Mouse (Mus musculus) spleen, postnatal 4 days (tissue): ENCODE data around the gene Prn.

Source experiments
- DNase-seq, 2 experiments: peaks; one replicate each; pipeline ENCODE4 v3.0.0; 2022; ENCODE audit warnings: low spot score in 2 of 2

Prn gene

DNA sequence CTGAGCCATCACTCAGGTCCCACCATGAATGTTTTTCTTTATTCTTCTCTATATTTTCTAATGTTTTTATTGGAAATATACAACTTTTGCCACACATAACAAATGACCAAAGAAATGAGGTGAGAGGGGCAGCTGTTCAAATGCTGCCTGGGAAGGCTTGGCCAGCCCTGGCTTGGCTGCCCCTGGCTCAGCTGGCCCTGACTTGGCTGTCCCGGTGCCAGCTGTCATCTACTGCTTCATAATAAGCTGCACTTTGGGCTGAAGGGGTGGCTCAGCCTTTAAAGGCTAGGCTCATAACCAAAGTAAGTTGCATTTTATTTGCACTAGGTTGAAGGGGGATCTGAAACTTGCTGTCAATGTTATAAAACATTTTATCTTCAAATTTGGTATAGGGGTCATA is 2.9 kb upstream of the Prn start:
- DNase-seq = no peak

DNA sequence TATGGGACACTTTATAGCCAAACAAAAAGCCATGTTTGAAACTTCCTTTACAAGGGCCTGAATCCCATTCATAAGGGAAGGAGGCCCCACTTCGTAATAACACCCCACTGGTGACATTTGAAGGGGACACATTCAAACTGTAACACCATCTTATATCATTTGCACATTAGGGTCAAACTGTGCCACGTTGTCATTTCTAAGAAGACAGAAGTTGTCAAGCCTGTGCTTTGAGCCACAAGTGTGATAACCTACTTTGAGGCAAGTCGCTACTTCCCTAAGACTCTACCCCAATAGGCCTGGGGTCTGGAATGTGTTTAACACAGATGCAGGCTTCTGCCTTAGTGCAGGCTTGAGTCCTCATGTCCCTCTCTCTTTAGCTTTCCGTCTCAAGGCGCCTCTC is 2.4 kb upstream of the Prn start:
- DNase-seq = no peak

DNA sequence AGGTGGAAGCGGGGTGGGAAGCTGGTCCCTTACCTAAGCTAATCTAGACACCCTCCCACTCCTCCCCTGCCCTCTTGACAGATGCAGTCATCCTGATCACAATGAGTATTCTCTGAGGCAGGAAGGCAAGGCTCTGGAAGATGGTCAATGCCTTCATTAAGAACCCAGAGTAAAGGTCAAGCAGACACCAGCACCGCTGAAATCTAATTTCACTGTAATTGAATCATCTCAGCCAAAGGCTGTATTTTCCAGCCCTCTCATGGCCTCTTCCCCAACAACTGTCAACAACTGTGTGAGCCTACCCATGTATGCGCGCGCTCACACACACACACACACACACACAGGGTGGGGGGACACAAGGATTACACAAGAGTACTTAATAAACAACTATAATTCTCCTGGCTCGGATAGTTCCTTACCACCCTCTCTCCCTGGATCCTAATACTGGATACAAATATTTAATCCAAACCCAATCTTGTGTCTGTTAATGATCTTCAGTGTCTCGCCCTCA is 1.4 kb upstream of the Prn start:
- DNase-seq = no peak

DNA sequence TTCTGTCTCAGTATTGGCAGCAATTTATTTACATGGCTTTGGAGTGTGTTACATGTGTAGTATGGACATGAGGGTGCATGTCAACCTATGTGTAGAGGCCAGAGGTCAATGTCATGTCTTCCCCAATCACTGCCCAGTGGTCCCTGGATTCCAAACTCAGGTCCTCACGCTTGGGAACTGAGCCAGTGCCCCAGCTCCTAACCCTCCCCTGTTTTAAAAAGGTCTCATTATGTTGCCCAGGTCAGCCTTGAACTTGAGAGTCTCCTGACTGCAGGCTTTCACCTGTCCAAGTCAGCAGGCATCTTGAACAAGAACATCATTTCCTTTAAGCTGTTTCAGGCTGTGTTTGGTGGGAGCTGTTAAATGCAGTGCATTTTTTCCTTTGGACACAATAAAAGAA is 851 bp upstream of the Prn start:
- DNase-seq = no peak

DNA sequence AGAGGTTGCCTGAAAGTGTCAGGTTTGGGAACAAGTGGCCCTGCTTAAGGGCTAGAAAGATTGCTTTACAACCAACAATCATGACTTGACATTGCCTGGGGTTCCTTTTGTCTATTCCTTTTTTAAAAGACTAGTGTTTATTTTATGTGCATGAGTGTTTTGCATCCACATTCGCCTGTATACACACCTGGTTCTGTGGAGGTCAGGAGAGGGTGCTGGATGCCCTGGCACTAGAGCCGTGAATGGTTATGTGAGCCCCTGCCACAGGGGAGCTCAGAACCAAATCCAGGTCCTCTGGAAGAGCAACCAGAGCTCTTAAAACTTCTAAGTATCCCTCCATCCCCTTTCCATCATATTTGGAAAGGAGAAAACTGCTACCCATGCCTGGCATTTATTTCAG is 1.1 kb downstream of the Prn start:
- DNase-seq = no peak

DNA sequence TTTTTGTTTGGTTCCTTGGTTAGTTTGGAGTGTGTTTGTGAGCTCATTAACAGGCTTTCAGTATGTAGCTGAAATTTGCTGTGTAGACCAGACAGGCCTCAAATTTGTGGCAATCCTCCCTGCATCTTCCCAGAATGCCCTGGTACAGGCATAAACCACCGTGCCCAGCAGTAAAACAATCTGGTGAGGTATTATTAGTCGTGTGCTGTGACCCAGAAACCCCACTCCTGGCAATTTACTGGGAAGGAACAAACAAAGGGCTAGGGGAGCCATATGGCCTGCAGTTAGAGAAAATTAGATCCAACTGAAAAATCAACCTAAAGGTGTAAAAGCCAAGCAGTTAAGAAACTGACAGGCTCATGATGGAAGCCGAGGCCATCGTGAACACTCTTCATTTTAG is 1.6 kb downstream of the Prn start:
- no peak for DNase-seq

DNA sequence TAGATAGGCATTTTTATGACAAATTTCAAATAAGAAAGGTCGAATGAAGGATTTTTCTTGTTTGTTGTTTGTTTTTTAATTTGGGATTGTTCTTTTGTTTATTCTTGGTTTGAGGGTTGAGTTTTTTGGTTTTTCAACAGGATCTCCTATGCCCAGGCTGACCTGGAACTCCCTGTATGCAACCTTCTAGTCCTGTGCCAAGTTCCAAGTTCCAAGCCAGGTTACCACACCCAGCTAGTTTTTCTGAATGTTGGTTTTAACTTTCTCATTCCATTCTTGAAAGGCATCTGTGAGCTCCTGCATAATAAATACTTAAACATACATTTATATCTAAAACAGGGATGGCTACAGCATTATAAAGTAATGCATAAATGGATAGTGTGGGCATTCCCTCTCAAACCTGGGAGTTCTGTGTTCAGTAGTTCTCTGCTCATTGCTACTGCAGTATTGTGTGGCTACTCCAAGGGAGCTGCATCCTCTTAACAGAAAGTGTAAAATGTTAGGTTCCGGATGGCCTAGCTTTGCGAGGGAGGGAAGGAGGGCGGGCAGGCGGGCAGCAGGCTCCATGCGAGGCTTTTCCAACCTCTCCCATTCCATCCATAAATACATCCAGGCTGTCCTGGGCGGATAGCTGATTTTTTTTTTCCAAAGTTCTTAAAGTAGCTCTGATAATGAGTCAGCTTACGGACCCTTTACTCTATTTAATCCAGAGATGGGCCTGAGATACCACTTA is 2.9 kb downstream of the Prn start:
- no peak for DNase-seq

DNA sequence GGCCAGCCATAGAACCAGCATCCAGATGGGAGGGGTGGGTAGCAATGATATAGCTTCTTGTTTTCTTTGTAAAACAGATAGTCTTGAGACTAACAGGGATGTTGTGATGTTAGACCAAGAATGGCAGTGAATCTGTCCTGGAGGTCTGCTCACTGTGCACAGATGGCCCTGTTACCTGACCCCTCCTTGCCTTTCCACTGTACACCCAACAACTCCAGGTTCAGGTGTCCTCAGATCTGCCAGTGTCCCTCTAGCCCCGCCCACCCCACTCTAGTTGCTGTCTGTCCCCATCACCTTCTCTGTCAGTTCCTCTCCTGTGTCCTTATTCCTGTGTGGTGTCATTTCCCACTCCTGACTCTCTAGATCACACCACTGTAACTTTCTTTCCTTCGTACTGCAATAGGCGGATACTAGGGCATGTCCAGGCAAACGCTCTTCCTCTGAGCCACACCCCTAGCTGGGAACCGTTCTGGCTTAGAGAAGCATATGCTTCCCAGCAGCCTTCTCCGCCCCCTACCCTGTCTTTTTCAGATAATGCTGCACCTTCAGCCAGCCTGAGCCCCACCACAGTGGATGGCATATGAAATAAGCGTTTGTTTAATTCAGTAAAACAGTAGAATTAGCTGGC is 22.6 kb downstream of the Prn start:
- DNase-seq = no peak

DNA sequence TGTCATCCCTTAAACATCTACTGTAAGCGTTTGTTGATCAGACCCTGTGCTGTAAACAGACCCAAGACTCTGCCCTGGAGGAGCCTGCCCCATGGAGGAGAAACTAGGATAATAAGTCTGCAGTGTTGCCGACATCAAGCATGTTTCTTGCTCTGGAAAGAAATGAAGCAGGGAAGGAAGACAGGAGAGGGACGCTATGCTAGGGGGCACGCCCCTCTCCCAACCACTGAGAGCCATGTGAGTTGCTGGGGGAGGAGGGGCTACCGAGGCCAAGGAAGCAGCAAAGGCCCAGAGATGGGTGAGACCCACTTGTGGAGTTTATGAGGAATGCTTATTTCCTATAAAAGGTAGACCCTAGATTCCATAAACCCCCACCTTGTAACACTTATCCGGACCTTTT is 23.3 kb downstream of the Prn start:
- DNase-seq = no peak

DNA sequence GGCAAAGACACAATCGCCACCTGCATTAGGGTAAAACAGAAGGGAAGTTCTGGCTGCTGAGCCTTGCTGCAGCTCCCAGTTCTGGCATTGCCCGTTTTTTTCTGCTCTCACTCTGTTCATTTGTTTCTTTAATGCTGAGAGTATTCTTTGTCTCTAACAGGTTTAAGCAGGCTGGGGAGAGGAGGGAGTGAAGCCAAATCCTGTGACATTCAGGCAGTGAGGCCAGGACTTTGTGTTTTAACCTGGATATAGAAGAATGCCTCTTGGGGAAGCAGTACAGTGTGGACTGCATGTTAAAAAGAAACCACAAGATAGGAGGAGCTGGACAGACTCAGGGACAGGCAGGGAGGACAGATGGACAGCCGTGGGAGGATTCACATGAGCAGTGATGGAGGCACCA is 23.8 kb downstream of the Prn start:
- no peak for DNase-seq

DNA sequence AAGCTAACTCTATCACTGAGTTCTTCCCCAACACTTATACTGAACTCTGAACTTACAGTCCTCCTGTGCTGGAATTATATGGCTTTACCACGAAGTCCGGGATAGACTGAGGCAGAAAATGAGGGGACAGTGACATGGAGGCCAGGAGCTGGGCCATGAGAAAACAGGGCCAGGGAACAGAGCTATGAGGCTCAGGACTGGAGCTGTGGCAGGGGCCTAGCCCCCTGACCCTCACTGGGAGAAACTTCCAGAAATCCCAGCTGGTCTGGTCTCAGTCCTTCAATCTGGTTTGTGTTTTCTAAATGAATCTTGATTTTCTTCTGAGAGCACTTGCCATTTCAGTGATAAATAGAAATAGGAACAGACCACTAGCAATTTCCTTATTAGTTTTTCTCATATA is 24.5 kb downstream of the Prn start:
- no peak for DNase-seq

DNA sequence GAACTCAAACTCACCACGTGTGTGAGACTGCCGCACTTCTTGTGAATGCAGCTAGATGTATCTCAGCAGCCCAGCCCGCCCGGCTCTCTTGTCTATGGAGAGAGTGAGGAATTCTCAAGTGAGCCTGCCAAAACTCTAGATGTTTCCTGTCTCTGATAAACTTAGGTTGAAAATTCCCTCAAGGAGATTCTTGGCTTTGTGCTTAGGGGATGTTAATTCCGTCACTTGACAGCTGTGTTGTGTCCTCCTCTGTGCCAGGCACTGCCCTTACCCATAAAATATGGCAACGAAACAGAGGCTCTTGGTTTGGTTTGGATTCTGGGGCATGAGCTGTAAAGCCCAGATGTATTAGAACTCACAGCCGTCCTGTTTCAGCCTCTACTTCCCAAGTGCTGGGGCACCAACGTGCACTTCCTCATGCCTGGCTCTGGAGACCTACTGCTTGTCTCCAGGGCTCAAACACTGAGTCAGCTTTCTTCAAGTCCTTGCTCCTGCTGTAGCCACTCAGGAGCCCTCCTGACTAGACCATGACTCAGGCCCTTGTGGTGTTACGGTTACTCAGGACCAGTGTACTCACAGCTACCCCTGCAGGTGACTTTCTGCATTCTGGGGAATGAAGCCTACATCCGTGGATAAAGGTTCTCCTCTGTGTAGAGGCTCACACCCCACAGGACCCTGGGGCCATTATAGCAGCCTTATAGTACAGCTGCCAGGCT is 25.8 kb downstream of the Prn start:
- DNase-seq = peak in 1 of 2 experiments; percentile 29

DNA sequence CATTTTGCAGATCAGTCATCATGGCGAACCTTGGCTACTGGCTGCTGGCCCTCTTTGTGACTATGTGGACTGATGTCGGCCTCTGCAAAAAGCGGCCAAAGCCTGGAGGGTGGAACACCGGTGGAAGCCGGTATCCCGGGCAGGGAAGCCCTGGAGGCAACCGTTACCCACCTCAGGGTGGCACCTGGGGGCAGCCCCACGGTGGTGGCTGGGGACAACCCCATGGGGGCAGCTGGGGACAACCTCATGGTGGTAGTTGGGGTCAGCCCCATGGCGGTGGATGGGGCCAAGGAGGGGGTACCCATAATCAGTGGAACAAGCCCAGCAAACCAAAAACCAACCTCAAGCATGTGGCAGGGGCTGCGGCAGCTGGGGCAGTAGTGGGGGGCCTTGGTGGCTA is 26.7 kb downstream of the Prn start:
- no peak for DNase-seq

DNA sequence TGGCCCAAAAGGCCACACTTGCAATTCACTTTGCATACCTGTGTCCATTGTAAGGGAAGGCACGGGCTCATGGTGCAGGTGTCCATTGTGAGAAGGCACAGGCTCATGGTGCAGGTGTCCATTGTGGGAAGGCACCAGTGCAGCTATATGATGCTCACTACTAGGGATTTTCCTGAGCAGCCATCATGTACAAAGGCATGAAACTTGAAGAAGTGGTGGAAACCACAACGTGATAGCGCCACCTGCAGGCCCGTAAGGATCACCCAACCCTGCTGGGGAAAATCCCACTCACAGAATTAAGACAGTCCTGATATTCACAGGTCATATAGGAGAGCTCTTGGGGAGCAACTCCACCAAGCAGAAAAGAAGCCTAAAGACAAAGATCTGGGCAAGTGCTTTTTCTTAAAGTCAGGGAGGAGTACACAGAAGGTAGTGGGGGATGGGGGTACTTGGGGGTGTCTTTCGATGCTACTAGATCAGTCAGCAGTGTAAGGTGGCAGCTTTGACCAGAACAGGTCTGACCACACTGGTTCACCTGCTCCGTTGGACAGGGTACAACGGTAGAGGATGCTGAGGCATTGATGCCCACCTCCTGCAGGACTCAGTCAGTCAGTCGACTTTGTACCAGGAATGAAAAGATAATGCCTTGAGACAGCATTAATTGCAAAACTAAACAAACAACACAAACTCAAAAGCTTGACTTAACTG is 29.8 kb downstream of the Prn start:
- DNase-seq = peak; percentile 63 to 85

DNA sequence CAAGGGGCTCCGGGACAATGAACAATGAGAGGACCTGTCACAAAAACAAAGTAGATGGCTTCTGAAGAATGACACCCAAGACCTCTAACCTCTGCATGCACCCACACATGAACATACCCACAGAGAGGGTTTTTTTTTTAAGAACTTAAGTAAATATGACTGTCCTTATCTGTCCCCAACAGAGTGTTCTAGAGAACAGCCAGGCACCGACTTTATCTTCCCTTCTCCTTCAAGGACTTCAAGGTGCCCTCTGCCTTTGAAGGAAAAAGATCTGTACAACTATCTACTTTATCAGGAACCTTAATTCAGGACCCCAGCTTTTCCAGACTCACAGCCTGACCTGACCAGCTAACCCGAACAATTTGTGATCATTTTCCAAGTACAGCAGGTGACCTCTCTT is 30.7 kb downstream of the Prn start:
- no peak for DNase-seq

DNA sequence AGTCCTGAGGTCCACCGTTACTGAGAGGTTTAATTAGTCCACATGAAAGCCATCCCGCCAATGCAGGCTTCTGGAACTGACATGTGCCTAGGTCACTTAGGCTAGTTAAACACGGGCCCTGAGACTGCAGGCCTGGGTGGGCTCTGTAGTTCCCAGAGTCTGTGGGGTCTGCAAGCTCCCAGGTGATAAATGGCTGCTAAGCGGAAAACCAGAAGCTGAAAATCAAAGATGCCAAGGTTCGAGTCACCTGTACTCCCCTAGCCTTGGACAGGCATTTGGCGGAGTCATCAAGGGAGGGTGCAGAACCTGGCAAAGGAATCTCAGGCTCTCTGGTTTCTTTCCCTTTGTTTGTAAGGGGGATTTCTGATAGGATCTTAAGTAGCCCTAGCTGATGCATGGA is 31.7 kb downstream of the Prn start:
- DNase-seq = peak in 1 of 2 experiments; percentile 7

DNA sequence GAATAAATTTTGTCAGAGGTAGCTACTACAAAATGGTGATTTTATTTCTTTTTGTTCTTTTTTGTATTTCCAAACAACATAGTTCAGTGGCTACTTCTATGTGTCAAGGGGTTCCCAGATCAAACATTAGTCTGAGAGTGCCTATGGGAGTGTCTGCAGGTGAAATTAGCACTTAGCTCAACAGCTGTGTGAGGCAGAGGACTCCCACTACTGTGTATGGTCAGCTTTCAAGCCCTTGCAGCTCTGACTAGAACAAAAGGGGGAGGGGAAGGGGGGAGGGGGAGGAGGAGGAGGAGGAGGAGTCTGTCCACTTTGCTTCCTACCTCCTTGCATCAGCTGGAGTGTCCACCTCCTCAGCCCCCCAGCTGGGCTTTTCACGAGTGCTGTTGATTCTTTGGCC is 34.6 kb downstream of the Prn start:
- DNase-seq = peak in 1 of 2 experiments; percentile 25

DNA sequence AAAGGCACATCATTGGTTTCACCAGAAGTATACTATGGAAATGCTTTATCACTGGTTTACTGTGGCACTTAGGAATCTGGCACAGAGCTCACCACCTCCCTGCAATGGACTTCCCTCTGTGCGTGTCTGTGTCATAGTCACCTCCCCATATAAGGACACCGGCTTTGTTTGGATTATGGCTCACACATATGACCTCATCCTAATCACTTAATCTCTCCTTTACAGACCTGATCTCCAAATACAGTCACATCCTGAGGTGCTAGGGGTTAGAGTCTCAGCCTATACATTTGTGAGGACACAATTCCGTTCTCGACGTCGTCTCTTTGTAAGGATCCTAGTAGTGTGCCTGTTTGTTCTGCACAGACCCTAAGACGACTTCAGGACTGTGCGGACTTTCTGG is 35.5 kb downstream of the Prn start:
- DNase-seq = peak in 1 of 2 experiments; percentile 6

DNA sequence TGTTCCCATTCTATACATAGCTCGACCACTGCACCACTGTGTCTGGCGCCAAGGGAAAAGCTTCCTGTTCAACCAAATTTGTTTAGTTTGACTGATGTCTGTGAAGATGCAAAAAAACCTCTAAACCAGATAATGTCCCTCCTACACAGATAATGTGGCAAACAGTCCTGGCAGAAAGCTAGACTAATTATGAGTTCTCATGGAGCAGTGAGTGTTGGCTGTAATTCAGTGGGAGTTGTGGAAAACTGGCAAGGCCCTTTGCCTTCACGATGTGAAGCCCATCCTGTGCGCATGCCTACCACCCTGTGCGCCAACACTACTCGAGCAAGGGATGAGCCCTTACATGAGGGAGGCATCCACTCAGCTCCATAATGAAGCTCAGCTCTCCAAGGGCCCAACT is 36.0 kb downstream of the Prn start:
- DNase-seq = peak; percentile 6 to 44

DNA sequence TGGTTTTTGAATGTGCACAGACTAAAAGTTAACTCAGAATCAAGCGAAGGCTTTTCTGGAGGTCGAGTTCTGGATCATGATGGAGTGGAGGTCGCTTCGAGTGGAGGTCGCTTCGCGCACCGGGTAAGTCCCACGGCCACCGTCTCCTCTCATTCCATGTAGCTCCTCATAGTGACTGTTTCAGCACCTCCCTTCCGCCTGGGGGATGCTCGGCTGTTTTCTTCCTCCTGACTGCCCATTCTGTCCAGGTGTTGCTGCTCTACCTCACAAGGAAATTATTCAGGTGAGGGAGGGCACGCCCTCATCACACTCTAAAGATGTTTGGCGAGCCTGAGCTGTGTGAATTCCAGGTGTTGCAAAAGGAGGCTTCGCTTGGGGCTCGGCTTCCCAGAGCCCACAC is 36.6 kb downstream of the Prn start:
- peak; percentile 9 to 55 for DNase-seq

DNA sequence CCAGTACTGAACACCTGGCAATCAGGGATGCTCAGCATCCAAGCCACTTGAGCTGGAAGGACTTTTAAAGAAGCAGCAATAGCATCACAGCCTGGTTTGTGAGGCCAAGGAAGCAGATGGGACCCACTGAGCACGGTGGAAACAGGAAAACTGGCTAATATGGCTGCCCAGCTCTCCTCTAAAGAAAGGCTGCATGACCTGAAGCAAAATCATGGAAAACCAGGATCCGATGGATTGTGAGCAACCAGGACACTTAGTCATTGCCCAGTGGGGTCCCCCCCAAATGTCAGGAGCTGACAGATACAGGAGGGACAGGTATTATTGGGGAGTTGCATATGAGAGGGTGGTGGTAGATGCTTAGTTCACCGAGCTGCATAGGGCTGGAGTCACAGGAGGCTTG is 38.4 kb downstream of the Prn start:
- DNase-seq = peak; percentile 5 to 53

DNA sequence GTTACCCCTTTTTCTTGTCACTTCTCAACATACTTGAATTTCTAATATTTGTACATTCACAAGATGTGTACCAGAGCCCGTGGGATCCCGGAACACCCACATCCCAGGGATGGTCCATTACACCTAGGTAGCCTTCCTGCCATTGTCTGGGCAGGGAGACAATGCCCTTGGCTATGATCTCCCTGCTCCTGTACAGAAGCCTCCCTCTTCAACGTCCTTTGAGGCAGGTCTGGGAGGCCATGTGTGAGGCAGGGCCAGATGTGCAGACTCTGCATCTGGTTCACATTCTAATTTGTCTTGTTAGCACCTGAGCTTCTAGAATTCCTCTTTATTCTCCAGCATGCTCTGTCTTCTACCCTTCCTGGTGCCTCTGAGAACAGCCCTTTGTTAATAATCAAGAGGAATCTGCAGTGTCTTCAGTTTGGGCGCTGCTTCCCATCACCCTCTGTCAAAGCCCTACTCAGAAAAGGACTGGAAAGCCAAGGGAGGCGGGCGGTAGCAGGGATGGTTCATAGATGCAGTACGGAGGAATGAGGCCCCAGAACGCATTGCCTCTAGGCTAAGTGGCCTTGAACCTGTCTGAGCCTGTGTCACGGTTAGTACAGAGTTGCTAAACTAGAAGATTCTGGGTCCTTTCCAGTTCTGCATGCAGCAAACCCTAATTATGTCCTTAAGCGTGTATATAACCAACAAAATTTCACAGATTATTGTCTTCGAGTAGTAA is 39.3 kb downstream of the Prn start:
- peak; percentile 8 to 51 for DNase-seq
